Mouse (Mus musculus) thymus, postnatal 4 days (tissue): ENCODE measurements at regions not wholly inside any gene's neighbourhood (a gene's known extent, or its start where the extent isn't known, plus 50 kb on each side); places are given as distances from the start of the nearest gene placed in this dataset.

Experiments used
- DNase-seq: peaks from one replicate; pipeline ENCODE4 v3.0.0; 2021

GRCm38 (mm10) chr14:39532689-39533088, 59.8 kb upstream of the Nrg3 start:
- peak; percentile 18 for DNase-seq
